Mouse (Mus musculus) R1 (cell line): ENCODE results near the gene Sh2d6.
"Not testable (repeated sequence)": the region's sequence is repeated elsewhere in the genome, so short reads cannot be mapped to it uniquely, and the experiment has no call there.

ENCODE experiments used
- DNase-seq: peaks from one replicate; pipeline ENCODE4 v3.0.0-alpha.2; 2018; ENCODE audit warnings: low read depth, low spot score

The Sh2d6 gene

GRCm38 (mm10) chr6:72535165-72535564 is 13.7 kb upstream of the Sh2d6 start:
- DNase-seq, result peak; percentile 83

GRCm38 (mm10) chr6:72534035-72534809 is 12.7 kb upstream of the Sh2d6 start:
- peak; percentile 83 for DNase-seq

GRCm38 (mm10) chr6:72533555-72533954 is 12.0 kb upstream of the Sh2d6 start:
- not testable (repeated sequence) for DNase-seq

- no peak for DNase-seq
Measured at GRCm38 (mm10) chr6:72532580-72532979, 11.1 kb upstream of the Sh2d6 start.

GRCm38 (mm10) chr6:72528410-72529151 is 7.1 kb upstream of the Sh2d6 start:
- no peak for DNase-seq

GRCm38 (mm10) chr6:72527070-72527469 is 5.6 kb upstream of the Sh2d6 start:
- no peak for DNase-seq

- DNase-seq, result no peak
Measured at GRCm38 (mm10) chr6:72524160-72524559, 2.7 kb upstream of the Sh2d6 start.

GRCm38 (mm10) chr6:72523222-72523621 is 1.7 kb upstream of the Sh2d6 start:
- no peak for DNase-seq

GRCm38 (mm10) chr6:72522288-72522687 is 781 bp upstream of the Sh2d6 start:
- DNase-seq, result no peak

GRCm38 (mm10) chr6:72520904-72521303 is 603 bp downstream of the Sh2d6 start:
- DNase-seq, result no peak

- peak; percentile 79 for DNase-seq
Measured at GRCm38 (mm10) chr6:72519892-72520663, 1.4 kb downstream of the Sh2d6 start.

GRCm38 (mm10) chr6:72519303-72519702 is 2.2 kb downstream of the Sh2d6 start:
- DNase-seq, result no peak

GRCm38 (mm10) chr6:72518842-72519241 is 2.7 kb downstream of the Sh2d6 start:
- no peak for DNase-seq

GRCm38 (mm10) chr6:72515644-72516043 is 5.9 kb downstream of the Sh2d6 start:
- DNase-seq, result no peak

- no peak for DNase-seq
Measured at GRCm38 (mm10) chr6:72513071-72513440, 8.5 kb downstream of the Sh2d6 start.

GRCm38 (mm10) chr6:72512386-72513070 is 9.0 kb downstream of the Sh2d6 start:
- DNase-seq, result peak; percentile 83

GRCm38 (mm10) chr6:72510686-72511421 is 10.7 kb downstream of the Sh2d6 start:
- DNase-seq, result no peak

GRCm38 (mm10) chr6:72509872-72510435 is 11.6 kb downstream of the Sh2d6 start:
- no peak for DNase-seq

GRCm38 (mm10) chr6:72508596-72508995 is 12.9 kb downstream of the Sh2d6 start:
- no peak for DNase-seq

- no peak for DNase-seq
Measured at GRCm38 (mm10) chr6:72506104-72506503, 15.4 kb downstream of the Sh2d6 start.

GRCm38 (mm10) chr6:72503939-72504338 is 17.6 kb downstream of the Sh2d6 start:
- no peak for DNase-seq
